Mouse (Mus musculus): ENCODE data around the gene Snta1. TPM values are rescaled to one million over a fixed set of nuclear protein-coding genes. Genes with fewer than 3 reads are reported as not detected.

Gene Snta1
- polyA plus RNA-seq, 1 experiment from 2014 or later: 12.3 TPM

DNA sequence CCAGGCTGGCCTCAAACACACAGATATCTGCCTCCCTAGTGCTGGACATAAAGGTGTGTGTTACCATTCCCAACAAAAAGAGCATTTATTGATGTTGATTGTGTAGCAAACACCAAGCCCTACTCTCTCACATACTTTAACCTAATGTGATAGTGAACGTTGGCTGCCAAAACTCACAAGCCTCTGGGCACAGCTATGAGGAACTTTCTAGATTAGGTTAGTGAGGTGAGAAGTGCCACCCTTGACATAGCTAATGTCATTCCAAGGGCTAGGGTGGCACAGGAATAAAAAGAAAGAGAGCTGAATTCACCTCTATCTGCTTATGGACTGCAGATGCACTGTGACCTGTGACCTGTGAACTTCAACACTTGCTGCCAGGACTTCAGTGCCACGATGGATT is 11.4 kb downstream of the Snta1 start:
- Histone ChIP-seq H3K4me1 (ENCODE audit: control insufficient read depth, insufficient read depth, low read length) (no peaks in the 10 kb centered on the region), H3K36me3 (ENCODE audit: control insufficient read depth, insufficient read depth, low read length) (no peaks in the 10 kb centered on the region), H3K27me3 (ENCODE audit: control insufficient read depth, insufficient read depth, low read depth, low read length) (no peaks in the 10 kb centered on the region), H3K9ac (ENCODE audit: low read depth, low read length) (no peak overlapping the region), H3K4me2 (ENCODE audit: low read length) (no peak overlapping the region), H3K27ac (ENCODE audit: low read length) (no peak overlapping the region), H3K9me3 (replicated peaks; ENCODE audit: control insufficient read depth, low read length, poor library complexity, severe bottlenecking) (no peaks in the 10 kb centered on the region), H3K4me3 (ENCODE audit: low read depth, low read length) (no peak overlapping the region)
- ATAC-seq: no peak
- 86% methylated on average over 2 of the region's 2 CpGs for WGBS

DNA sequence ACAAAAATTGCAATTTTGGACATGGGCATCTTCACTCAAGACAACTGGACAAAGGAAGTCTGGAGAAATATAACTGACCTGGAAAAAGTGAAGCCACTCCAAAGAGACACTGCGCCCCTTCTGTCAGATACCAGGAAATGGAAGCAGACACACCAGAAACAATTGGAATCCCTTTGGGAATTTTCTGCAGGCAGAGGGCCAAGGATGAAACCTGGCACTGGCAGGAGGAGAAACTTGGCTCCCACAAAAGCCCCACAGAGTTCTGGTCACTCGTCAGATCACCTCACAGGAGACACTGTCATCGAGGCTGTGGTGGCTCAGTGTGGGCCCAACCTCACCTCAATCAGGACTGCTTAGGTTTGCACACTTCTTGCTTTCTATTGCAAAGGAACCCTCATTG is 13.3 kb downstream of the Snta1 start:
- Histone ChIP-seq H3K27me3 (ENCODE audit: control insufficient read depth, insufficient read depth, low read depth, low read length) (no peaks in the 10 kb centered on the region), H3K27ac (ENCODE audit: low read length) (no peak overlapping the region), H3K4me3 (ENCODE audit: low read depth, low read length) (no peak overlapping the region), H3K36me3 (ENCODE audit: control insufficient read depth, insufficient read depth, low read length) (no peaks in the 10 kb centered on the region), H3K9ac (ENCODE audit: low read depth, low read length) (no peak overlapping the region), H3K9me3 (replicated peaks; ENCODE audit: control insufficient read depth, low read length, poor library complexity, severe bottlenecking) (no peaks in the 10 kb centered on the region), H3K4me1 (ENCODE audit: control insufficient read depth, insufficient read depth, low read length) (no peaks in the 10 kb centered on the region), H3K4me2 (ENCODE audit: low read length) (no peak overlapping the region)
- ATAC-seq: no peak
- WGBS: 75% methylated on average over 3 of the region's 3 CpGs

DNA sequence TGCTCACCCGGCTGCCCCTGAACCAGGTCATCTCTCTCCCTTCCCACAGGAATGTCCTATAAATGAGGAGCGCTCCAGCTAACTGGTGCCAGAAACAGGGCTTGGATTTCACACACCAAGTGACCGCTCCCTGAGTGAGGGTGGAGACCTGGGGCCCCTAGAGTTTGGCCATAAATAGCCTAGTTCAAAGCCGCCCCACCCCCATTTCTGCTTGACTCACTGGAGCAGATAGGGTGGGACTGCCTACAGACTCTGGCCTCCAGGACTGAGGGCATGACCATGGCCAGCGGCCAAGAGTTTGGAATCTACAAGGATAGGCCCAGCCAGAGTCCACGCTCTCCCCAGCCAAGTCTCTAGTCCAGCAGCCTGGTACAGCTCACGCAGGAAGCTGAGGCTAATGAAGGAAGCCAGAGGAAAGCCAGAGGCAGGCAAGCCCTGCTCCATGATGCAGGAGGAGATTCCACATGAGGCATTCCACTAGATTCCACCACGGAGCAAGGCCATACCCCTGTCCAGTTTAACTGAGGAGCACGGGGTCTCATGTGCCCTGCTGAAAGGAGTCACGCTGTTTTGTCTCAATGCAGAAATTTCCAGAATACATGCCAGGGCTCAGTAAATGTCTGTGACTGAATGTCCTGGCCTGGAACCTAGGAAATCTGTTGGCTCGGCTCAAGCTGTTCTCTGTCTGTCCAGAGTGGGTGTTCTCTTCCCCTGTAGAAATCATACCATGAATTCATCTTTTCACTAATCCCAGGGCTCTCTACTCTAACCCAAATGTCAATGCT is 17.5 kb downstream of the Snta1 start:
- Histone ChIP-seq H3K4me2 (ENCODE audit: low read length) (no peak overlapping the region), H3K4me1 (ENCODE audit: control insufficient read depth, insufficient read depth, low read length) (no peaks in the 10 kb centered on the region), H3K9ac (ENCODE audit: low read depth, low read length) (no peak overlapping the region), H3K9me3 (replicated peaks; ENCODE audit: control insufficient read depth, low read length, poor library complexity, severe bottlenecking) (no peaks in the 10 kb centered on the region), H3K27me3 (ENCODE audit: control insufficient read depth, insufficient read depth, low read depth, low read length) (no peaks in the 10 kb centered on the region), H3K27ac (ENCODE audit: low read length) (no peak overlapping the region), H3K4me3 (ENCODE audit: low read depth, low read length) (no peak overlapping the region), H3K36me3 (ENCODE audit: control insufficient read depth, insufficient read depth, low read length) (no peaks in the 10 kb centered on the region)
- ATAC-seq: no peak
- WGBS: 86% methylated on average over 11 of the region's 11 CpGs

DNA sequence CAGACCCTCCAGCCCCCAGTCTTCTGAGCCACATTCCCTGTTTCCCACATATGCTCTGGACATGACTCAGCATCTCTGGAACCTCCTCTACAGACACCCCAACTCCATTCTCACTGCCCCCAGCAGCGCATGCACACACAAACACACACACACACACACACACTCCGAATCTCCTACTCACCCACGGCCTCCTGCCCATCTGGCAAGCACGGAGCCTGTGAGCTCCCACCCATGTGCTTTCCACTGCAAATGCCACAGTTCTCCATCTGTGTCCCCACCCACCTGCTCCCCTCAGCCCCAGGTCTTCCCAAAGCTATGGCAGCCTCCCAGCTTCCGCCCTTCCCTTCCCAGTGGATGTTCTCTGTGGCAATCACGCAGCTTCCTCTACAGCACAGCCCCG is 28.8 kb downstream of the Snta1 start:
- no peak for ATAC-seq
- Histone ChIP-seq H3K4me3 (ENCODE audit: low read depth, low read length) (no peak overlapping the region), H3K27me3 (ENCODE audit: control insufficient read depth, insufficient read depth, low read depth, low read length) (no peaks in the 10 kb centered on the region), H3K4me1 (ENCODE audit: control insufficient read depth, insufficient read depth, low read length) (no peaks in the 10 kb centered on the region), H3K9ac (ENCODE audit: low read depth, low read length) (no peak overlapping the region), H3K27ac (ENCODE audit: low read length) (no peak overlapping the region), H3K9me3 (replicated peaks; ENCODE audit: control insufficient read depth, low read length, poor library complexity, severe bottlenecking) (no peaks in the 10 kb centered on the region), H3K36me3 (ENCODE audit: control insufficient read depth, insufficient read depth, low read length) (peaks cover 3% of the 10 kb centered on the region; the same call in 1 of the 2 replicates), H3K4me2 (ENCODE audit: low read length) (no peak overlapping the region)
- 89% methylated on average over 7 of the region's 7 CpGs for WGBS

DNA sequence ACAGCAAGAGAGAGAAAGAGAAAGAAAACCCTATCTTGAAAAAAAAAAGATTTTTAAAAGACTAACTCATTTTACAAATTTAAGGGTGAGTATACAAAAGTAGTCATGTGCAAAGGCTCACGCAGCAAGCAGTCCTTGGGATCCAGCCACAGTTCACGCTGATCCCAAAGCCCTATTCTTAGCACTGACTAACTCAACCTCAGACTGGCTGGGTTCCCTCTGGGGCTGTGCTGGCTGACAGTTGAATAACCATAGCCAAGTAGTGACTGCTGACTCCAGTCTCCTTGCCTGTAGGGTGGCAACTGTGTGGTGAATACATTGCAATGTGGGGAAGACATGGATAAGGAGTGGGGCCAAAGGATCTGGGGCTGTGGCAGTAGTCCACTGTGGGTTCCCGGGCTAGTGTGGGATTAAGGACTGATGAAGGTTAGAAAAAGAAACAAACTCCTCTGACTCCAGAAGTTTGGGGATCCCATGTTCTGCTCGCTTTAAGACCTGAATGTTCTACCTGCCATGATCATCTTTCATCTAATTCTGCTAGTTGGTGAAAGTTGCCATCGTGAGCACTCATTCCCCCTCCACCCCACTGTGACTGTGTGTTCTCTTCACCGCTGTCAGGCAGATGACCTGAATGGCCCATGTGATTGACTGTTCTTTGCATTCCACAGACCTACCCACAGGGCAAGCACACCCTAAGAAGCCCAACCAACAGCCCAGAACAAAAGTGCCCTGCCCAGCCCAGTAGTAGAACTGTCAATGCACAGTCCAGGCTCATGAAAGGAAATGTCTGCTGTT is 32.9 kb downstream of the Snta1 start:
- Histone ChIP-seq H3K4me3 (ENCODE audit: low read depth, low read length) (no peak overlapping the region), H3K36me3 (ENCODE audit: control insufficient read depth, insufficient read depth, low read length) (no peaks in the 10 kb centered on the region), H3K4me1 (ENCODE audit: control insufficient read depth, insufficient read depth, low read length) (peaks cover 3% of the 10 kb centered on the region), H3K9ac (ENCODE audit: low read depth, low read length) (no peak overlapping the region), H3K4me2 (ENCODE audit: low read length) (no peak overlapping the region), H3K27me3 (ENCODE audit: control insufficient read depth, insufficient read depth, low read depth, low read length) (no peaks in the 10 kb centered on the region), H3K9me3 (replicated peaks; ENCODE audit: control insufficient read depth, low read length, poor library complexity, severe bottlenecking) (no peaks in the 10 kb centered on the region), H3K27ac (ENCODE audit: low read length) (no peak overlapping the region)
- WGBS: 83% methylated on average over 6 of the region's 6 CpGs
- ATAC-seq: no peak

DNA sequence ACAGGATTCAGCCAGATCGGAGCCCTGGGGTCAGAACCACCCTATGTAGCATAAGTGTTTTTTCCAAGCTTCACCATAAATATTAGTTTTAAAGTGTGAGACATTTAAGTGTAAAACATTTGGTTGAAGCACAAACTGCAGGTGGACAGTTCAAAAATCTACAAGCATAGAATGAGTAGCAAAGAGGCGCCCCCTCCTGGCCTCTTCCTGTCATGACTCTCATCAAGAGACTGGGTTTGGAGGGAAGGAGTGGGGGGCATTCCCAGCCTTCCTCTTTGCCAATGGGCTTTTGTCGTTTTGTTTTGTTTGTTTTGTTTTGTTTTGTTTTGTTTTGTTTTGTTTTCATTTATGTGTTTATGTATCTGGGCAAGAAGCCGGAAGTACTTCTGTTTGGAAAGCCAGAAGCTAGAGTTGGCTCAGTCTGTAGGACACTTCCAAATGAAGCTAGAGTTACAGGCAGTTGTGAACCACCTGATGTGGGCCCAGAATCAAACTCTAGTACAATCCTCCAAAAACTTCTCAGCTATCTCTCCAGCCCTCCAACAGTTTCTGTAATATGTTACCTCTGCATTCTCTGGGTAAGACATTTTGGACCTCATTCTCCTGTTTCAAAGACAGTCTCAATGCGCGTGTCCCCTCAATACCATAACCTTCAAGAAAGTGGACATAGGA is 33.8 kb downstream of the Snta1 start:
- no peak for ATAC-seq
- Histone ChIP-seq H3K9ac (ENCODE audit: low read depth, low read length) (no peak overlapping the region), H3K36me3 (ENCODE audit: control insufficient read depth, insufficient read depth, low read length) (no peaks in the 10 kb centered on the region), H3K27me3 (ENCODE audit: control insufficient read depth, insufficient read depth, low read depth, low read length) (no peaks in the 10 kb centered on the region), H3K4me3 (ENCODE audit: low read depth, low read length) (no peak overlapping the region), H3K27ac (ENCODE audit: low read length) (no peak overlapping the region), H3K9me3 (replicated peaks; ENCODE audit: control insufficient read depth, low read length, poor library complexity, severe bottlenecking) (no peaks in the 10 kb centered on the region), H3K4me2 (ENCODE audit: low read length) (no peak overlapping the region), H3K4me1 (ENCODE audit: control insufficient read depth, insufficient read depth, low read length) (peaks cover 3% of the 10 kb centered on the region)
- 58% methylated on average over 6 of the region's 6 CpGs for WGBS

DNA sequence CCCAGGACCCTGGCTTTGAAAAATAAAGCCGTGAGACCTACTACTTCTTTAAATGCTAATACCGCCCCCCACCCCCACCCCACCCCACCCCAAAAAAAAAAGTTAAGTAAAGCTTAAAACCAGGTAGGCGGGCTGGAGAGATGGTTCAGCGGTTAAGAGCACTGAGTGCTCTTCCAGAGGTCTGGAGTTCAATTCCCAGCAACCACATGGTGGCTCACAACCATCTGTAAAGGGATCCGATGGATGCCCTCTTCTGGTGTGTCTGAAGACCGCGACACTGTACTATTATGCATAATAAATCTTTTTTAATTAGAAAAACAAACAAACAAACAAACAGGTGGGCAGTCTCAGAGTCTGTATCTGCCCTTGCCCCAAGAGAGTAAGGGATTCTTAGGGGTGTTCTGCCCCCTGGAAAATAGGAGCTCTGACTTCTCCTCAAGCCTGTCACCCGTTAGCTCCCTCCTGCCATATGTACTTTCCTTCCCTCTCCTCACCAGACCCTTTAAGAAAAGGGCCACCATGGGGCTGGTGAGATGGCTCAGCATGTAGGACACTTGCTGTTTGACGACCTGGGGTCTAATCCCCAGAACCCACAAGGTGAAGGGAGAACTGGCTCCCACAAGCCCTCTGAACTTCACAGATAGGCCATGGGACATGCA is 34.9 kb downstream of the Snta1 start, which contains the start of gene Cdk5rap1:
TSS of gene Cdk5rap1 (minus strand) at position 169 of the 659 bp plus-strand sequence.
- 12% methylated on average over 9 of the region's 9 CpGs for WGBS
- Histone ChIP-seq H3K4me2 (ENCODE audit: low read length) (peak within 1 kb of the TSS; percentile 89), H3K9ac (ENCODE audit: low read depth, low read length) (peak within 1 kb of the TSS; percentile 95), H3K9me3 (replicated peaks; ENCODE audit: control insufficient read depth, low read length, poor library complexity, severe bottlenecking) (no peaks in the 10 kb centered on the region), H3K4me1 (ENCODE audit: control insufficient read depth, insufficient read depth, low read length) (peaks cover 3% of the 10 kb centered on the region), H3K36me3 (ENCODE audit: control insufficient read depth, insufficient read depth, low read length) (0 out of 2 replicates have a peak, but pooled peaks cover 2% of the 10 kb centered on the region), H3K4me3 (ENCODE audit: low read depth, low read length) (peak within 1 kb of the TSS; percentile 86), H3K27me3 (ENCODE audit: control insufficient read depth, insufficient read depth, low read depth, low read length) (no peaks in the 10 kb centered on the region), H3K27ac (ENCODE audit: low read length) (peak within 1 kb of the TSS; percentile 84)
- ATAC-seq: peak; percentile 76

DNA sequence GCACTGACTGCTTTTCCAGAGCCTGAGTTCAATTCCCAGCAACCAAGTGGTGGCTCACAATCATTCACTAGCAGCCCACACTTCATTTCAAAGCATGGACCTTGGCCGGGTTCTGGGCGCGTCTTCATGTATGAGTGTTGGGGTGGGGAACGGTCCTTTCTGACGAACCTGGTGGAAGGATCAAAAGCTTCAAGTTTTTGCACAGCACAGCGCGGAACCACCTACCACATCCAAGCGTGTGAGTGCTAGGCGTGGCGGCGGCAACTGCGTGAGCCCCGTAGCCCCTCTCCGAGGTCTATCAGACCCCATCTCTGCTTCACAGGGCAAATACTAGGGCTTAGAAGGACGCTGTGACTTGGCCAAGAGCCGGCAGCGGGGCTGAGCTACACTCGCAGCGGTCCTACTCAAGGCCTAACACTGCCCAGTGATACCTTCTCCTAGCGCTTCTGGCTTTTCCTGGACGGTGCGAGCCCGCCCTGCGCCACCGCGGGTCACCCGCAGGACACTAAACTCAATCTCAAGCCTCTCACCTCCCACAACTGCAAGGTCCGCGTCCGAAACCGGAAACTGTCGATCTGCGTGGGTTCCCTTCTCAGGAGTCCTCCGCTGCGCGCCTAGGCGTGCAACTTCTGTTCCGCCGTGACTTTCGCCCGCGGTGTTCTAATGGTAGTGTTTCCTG is 35.6 kb downstream of the Snta1 start:
- peak; percentile 94 for ATAC-seq
- H3K9me3 ChIP-seq (replicated peaks; ENCODE audit: control insufficient read depth, low read length, poor library complexity, severe bottlenecking): no peaks in the 10 kb centered on the region
- no peaks in the 10 kb centered on the region for H3K27me3 ChIP-seq (ENCODE audit: control insufficient read depth, insufficient read depth, low read depth, low read length)
- WGBS: under 1% methylated on average over 41 of the region's 42 CpGs
- H3K4me2 ChIP-seq (ENCODE audit: low read length): peak overlapping the region; percentile 89
- H3K9ac ChIP-seq (ENCODE audit: low read depth, low read length): peak overlapping the region; percentile 95
- peak overlapping the region; percentile 84 for H3K27ac ChIP-seq (ENCODE audit: low read length)
- H3K36me3 ChIP-seq (ENCODE audit: control insufficient read depth, insufficient read depth, low read length): 0 out of 2 replicates have a peak, but pooled peaks cover 2% of the 10 kb centered on the region
- H3K4me3 ChIP-seq (ENCODE audit: low read depth, low read length): peak overlapping the region; percentile 86
- peaks cover 3% of the 10 kb centered on the region for H3K4me1 ChIP-seq (ENCODE audit: control insufficient read depth, insufficient read depth, low read length)

Data from midbrain, embryonic 16.5 days (tissue).